Mouse (Mus musculus): ENCODE data around the gene Snta1.

The Snta1 gene

GRCm38 (mm10) chr2:154422181-154422580 lies 14.3 kb upstream of the Snta1 start:
- DNase-seq (ENCODE audit: low read depth, low spot score) = no peak

GRCm38 (mm10) chr2:154420942-154421731 lies 13.2 kb upstream of the Snta1 start:
- DNase-seq (ENCODE audit: low read depth, low spot score) = no peak

GRCm38 (mm10) chr2:154419631-154420515 lies 12.0 kb upstream of the Snta1 start:
- DNase-seq (ENCODE audit: low read depth, low spot score) = no peak

- DNase-seq (ENCODE audit: low read depth, low spot score) = no peak
Measured at GRCm38 (mm10) chr2:154418001-154418400, 10.1 kb upstream of the Snta1 start.

- no peak for DNase-seq (ENCODE audit: low read depth, low spot score)
Measured at GRCm38 (mm10) chr2:154417107-154417506, 9.2 kb upstream of the Snta1 start.

GRCm38 (mm10) chr2:154412018-154412666 lies 4.2 kb upstream of the Snta1 start:
- DNase-seq (ENCODE audit: low read depth, low spot score) = no peak

GRCm38 (mm10) chr2:154410355-154410754 lies 2.5 kb upstream of the Snta1 start:
- peak; percentile 64 for DNase-seq (ENCODE audit: low read depth, low spot score)

GRCm38 (mm10) chr2:154407063-154407642 lies 746 bp downstream of the Snta1 start:
- DNase-seq (ENCODE audit: low read depth, low spot score) = no peak

GRCm38 (mm10) chr2:154405447-154405994 lies 2.4 kb downstream of the Snta1 start:
- no peak for DNase-seq (ENCODE audit: low read depth, low spot score)

- DNase-seq (ENCODE audit: low read depth, low spot score) = no peak
Measured at GRCm38 (mm10) chr2:154402811-154403210, 5.1 kb downstream of the Snta1 start.

- no peak for DNase-seq (ENCODE audit: low read depth, low spot score)
Measured at GRCm38 (mm10) chr2:154401976-154402375, 5.9 kb downstream of the Snta1 start.

- no peak for DNase-seq (ENCODE audit: low read depth, low spot score)
Measured at GRCm38 (mm10) chr2:154399325-154399724, 8.6 kb downstream of the Snta1 start.

GRCm38 (mm10) chr2:154398267-154398666 lies 9.6 kb downstream of the Snta1 start:
- no peak for DNase-seq (ENCODE audit: low read depth, low spot score)

- no peak for DNase-seq (ENCODE audit: low read depth, low spot score)
Measured at GRCm38 (mm10) chr2:154396529-154396928, 11.4 kb downstream of the Snta1 start.

GRCm38 (mm10) chr2:154394602-154395001 lies 13.3 kb downstream of the Snta1 start:
- DNase-seq (ENCODE audit: low read depth, low spot score) = no peak

- no peak for DNase-seq (ENCODE audit: low read depth, low spot score)
Measured at GRCm38 (mm10) chr2:154390180-154390964, 17.5 kb downstream of the Snta1 start.

- peak; percentile 95 for DNase-seq (ENCODE audit: low read depth, low spot score)
Measured at GRCm38 (mm10) chr2:154379103-154379502, 28.8 kb downstream of the Snta1 start.

- peak; percentile 40 for DNase-seq (ENCODE audit: low read depth, low spot score)
Measured at GRCm38 (mm10) chr2:154374807-154375601, 32.9 kb downstream of the Snta1 start.

GRCm38 (mm10) chr2:154373961-154374632 lies 33.8 kb downstream of the Snta1 start:
- DNase-seq (ENCODE audit: low read depth, low spot score) = no peak
